Mouse (Mus musculus) midbrain, embryonic 14.5 days (tissue): ENCODE results near the gene Phldb2. TPM values are rescaled to one million over a fixed set of nuclear protein-coding genes. Genes with fewer than 3 reads are reported as not detected.

ENCODE experiments used
- ATAC-seq: fragments of 200-750 bp; cut with Nextera tagmentation; 2 replicates; pipeline ENCODE4 v1.8.0; 2017; ENCODE audit warnings: moderate number of reproducible peaks, moderate library complexity; ENCODE audit not compliant: low FRiP score, low TSS enrichment
- DNase-seq: peaks from one replicate; pipeline ENCODE4 v3.0.0-alpha.2; 2015
- H3K27ac ChIP-seq: fragments of 300-500 bp; sonication (generic); replicated peaks from 2 replicates; pipeline ENCODE4 v1.5.1; 2014; ENCODE audit warnings: mild to moderate bottlenecking, low read depth, low read length, moderate library complexity
- H3K27me3 ChIP-seq: fragments of 300-500 bp; sonication (generic); 2 replicates; pipeline ENCODE4 v1.6.1; 2014; ENCODE audit warnings: low read length, control low read depth, mixed read lengths; ENCODE audit not compliant: control insufficient read depth, insufficient read depth
- H3K36me3 ChIP-seq: fragments of 300-500 bp; sonication (generic); 2 replicates; pipeline ENCODE4 v1.6.1; 2014; ENCODE audit warnings: low read length, control low read depth; ENCODE audit not compliant: control insufficient read depth, insufficient read depth
- H3K4me1 ChIP-seq: fragments of 300-500 bp; sonication (generic); 2 replicates; pipeline ENCODE4 v1.6.1; 2014; ENCODE audit warnings: mild to moderate bottlenecking, antibody characterized with exemption, low read length, control low read depth; ENCODE audit not compliant: control insufficient read depth, insufficient read depth
- H3K4me2 ChIP-seq: fragments of 300-500 bp; sonication (generic); 2 replicates; pipeline ENCODE4 v1.6.1; 2014; ENCODE audit warnings: mild to moderate bottlenecking, low read length, moderate library complexity
- H3K4me3 ChIP-seq: fragments of 300-500 bp; sonication (generic); replicated peaks from 2 replicates; pipeline ENCODE4 v1.5.1; 2014; ENCODE audit warnings: low read depth, low read length
- H3K9ac ChIP-seq: fragments of 300-500 bp; sonication (generic); replicated peaks from 2 replicates; pipeline ENCODE4 v1.6.1; 2014; ENCODE audit warnings: mild to moderate bottlenecking, low read length, moderate library complexity
- H3K9me3 ChIP-seq: fragments of 300-500 bp; sonication (generic); 2 replicates; pipeline ENCODE4 v1.6.1; 2016; ENCODE audit warnings: low read length, control low read depth, mixed read lengths; ENCODE audit not compliant: control insufficient read depth
- WGBS: fragments of 180-500 bp; shearing (Covaris S2); extraction: QIAGEN DNeasy Blood & Tissue Kit; methylation state at CpG from one replicate; pipeline ENCODE4 v1.1.7; 2014; 5-methylcytosine and 5-hydroxymethylcytosine counted together
- polyA plus RNA-seq: library from polyadenylated mRNA; unstranded; fragments of >200 nt; fragmentation: Nextera tagmentation; extraction: Ambion mirVana; gene quantifications from 2 replicates; pipeline ENCODE4 v1.2.1, GENCODE M21; 2014

The Phldb2 gene
- polyA plus RNA-seq, 1 experiment from 2014 or later, result 6.4 TPM

- Histone ChIP-seq H3K4me1 (no peaks in the 10 kb centered on the region), H3K9me3 (0 out of 2 replicates have a peak, but pooled peaks cover 3% of the 10 kb centered on the region), H3K4me3 (no peak overlapping the region), H3K27ac (no peak overlapping the region), H3K27me3 (no peaks in the 10 kb centered on the region), H3K36me3 (no peaks in the 10 kb centered on the region), H3K9ac (no peak overlapping the region), H3K4me2 (no peak overlapping the region)
- no peak for DNase-seq
- ATAC-seq, result no peak
- WGBS, result 92% methylated on average over 3 of the region's 3 CpGs
Observed at GRCm38 (mm10) chr16:45939436-45939835, 14.0 kb downstream of the Phldb2 start.

- H3K4me2 ChIP-seq, result no peak overlapping the region
- H3K9ac ChIP-seq, result no peak overlapping the region
- ATAC-seq, result no peak
- no peak for DNase-seq
- no peak overlapping the region for H3K27ac ChIP-seq
- H3K9me3 ChIP-seq, result 0 out of 2 replicates have a peak, but pooled peaks cover 3% of the 10 kb centered on the region
- no peaks in the 10 kb centered on the region for H3K27me3 ChIP-seq
- H3K36me3 ChIP-seq, result no peaks in the 10 kb centered on the region
- H3K4me3 ChIP-seq, result no peak overlapping the region
- WGBS, result 79% methylated on average over 2 of the region's 2 CpGs
- no peaks in the 10 kb centered on the region for H3K4me1 ChIP-seq
Observed at GRCm38 (mm10) chr16:45937381-45937780, 16.0 kb downstream of the Phldb2 start.

- Histone ChIP-seq H3K27me3 (no peaks in the 10 kb centered on the region), H3K4me2 (no peak overlapping the region), H3K9me3 (0 out of 2 replicates have a peak, but pooled peaks cover 3% of the 10 kb centered on the region), H3K4me1 (no peaks in the 10 kb centered on the region), H3K4me3 (no peak overlapping the region), H3K9ac (no peak overlapping the region), H3K36me3 (no peaks in the 10 kb centered on the region), H3K27ac (no peak overlapping the region)
- ATAC-seq (peak; percentile 34; the same call in 1 of the 2 replicates), DNase-seq (peak; percentile 38)
- WGBS, result 48% methylated on average over 2 of the region's 2 CpGs
Observed at GRCm38 (mm10) chr16:45936521-45936920, 16.9 kb downstream of the Phldb2 start.

DNA sequence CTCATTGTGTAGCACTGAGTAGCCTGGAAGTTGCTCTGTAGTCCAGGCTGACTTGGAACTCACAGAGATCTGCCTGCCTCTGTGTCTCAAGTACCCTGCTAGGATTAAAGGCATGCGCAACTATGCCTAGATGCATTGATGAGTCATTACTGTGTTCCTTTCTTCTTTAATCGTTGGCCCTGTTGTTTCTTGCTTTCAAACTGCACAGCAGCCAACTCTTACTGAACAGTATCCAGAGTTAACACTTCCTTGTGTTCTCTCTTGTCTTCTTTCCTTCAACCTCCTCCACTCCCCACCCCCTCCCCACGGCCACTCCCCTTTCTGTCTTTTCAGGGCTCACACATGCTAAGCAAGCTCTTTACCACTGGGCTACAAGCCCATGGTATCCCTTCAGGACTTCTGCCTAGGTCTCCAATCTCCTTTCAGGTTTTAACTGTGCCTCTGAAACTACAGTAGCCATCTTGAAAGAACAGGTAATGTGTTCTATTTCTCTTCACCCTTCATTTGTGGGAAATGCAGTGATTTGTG lies 17.4 kb downstream of the Phldb2 start:
- no peaks in the 10 kb centered on the region for H3K27me3 ChIP-seq
- no peak overlapping the region for H3K27ac ChIP-seq
- H3K4me3 ChIP-seq, result no peak overlapping the region
- 0 out of 2 replicates have a peak, but pooled peaks cover 3% of the 10 kb centered on the region for H3K9me3 ChIP-seq
- DNase-seq, result no peak
- H3K9ac ChIP-seq, result no peak overlapping the region
- 0 out of 2 replicates have a peak, but pooled peaks have one; percentile 20 for ATAC-seq
- no peaks in the 10 kb centered on the region for H3K36me3 ChIP-seq
- 80% methylated on average over 3 of the region's 3 CpGs for WGBS
- no peaks in the 10 kb centered on the region for H3K4me1 ChIP-seq
- H3K4me2 ChIP-seq, result no peak overlapping the region

GRCm38 (mm10) chr16:45934721-45935407 lies 18.5 kb downstream of the Phldb2 start:
- H3K4me2 ChIP-seq, result no peak overlapping the region
- H3K27ac ChIP-seq, result no peak overlapping the region
- H3K27me3 ChIP-seq, result no peaks in the 10 kb centered on the region
- H3K4me1 ChIP-seq, result no peaks in the 10 kb centered on the region
- DNase-seq (no peak), ATAC-seq (no peak)
- H3K36me3 ChIP-seq, result no peaks in the 10 kb centered on the region
- H3K9ac ChIP-seq, result no peak overlapping the region
- 54% methylated on average over 2 of the region's 2 CpGs for WGBS
- 0 out of 2 replicates have a peak, but pooled peaks cover 3% of the 10 kb centered on the region for H3K9me3 ChIP-seq
- H3K4me3 ChIP-seq, result no peak overlapping the region

- H3K27me3 ChIP-seq, result no peaks in the 10 kb centered on the region
- H3K9ac ChIP-seq, result no peak overlapping the region
- no peaks in the 10 kb centered on the region for H3K36me3 ChIP-seq
- no peak overlapping the region for H3K27ac ChIP-seq
- H3K4me1 ChIP-seq, result no peaks in the 10 kb centered on the region
- 94% methylated on average over 3 of the region's 3 CpGs for WGBS
- H3K4me2 ChIP-seq, result no peak overlapping the region
- H3K9me3 ChIP-seq, result no peaks in the 10 kb centered on the region
- DNase-seq (no peak), ATAC-seq (no peak)
- no peak overlapping the region for H3K4me3 ChIP-seq
Observed at GRCm38 (mm10) chr16:45930308-45930707, 23.1 kb downstream of the Phldb2 start.

GRCm38 (mm10) chr16:45928090-45928489 lies 25.3 kb downstream of the Phldb2 start:
- Histone ChIP-seq H3K27me3 (no peaks in the 10 kb centered on the region), H3K4me1 (no peaks in the 10 kb centered on the region), H3K9ac (no peak overlapping the region), H3K4me3 (no peak overlapping the region), H3K4me2 (no peak overlapping the region), H3K27ac (no peak overlapping the region), H3K36me3 (no peaks in the 10 kb centered on the region), H3K9me3 (no peaks in the 10 kb centered on the region)
- ATAC-seq, result no peak
- DNase-seq, result no peak
- WGBS, result 91% methylated on average over 4 of the region's 4 CpGs

DNA sequence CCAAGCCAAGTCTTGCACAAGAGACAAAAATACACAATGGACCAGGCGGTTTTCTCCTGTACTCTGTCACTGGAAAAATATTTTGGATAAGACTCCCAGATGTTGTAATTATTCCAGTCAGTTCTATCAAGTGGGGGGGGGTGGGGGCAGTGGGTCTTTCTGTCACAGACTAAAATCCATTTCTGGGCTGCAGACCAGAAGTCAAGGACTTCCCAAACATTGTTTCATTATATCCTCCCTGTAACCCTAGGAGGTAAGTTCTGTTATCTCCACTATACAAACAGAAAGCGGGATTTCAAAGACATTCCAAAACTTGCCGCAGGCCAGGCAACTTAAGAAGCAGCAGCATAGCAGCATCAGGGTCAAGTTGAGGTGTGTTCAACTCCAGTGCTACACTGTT lies 25.8 kb downstream of the Phldb2 start:
- DNase-seq (no peak), ATAC-seq (no peak)
- no peaks in the 10 kb centered on the region for H3K9me3 ChIP-seq
- no peaks in the 10 kb centered on the region for H3K4me1 ChIP-seq
- no peak overlapping the region for H3K4me3 ChIP-seq
- H3K9ac ChIP-seq, result no peak overlapping the region
- no peaks in the 10 kb centered on the region for H3K36me3 ChIP-seq
- 76% methylated on average over 3 of the region's 3 CpGs for WGBS
- H3K27ac ChIP-seq, result no peak overlapping the region
- H3K4me2 ChIP-seq, result no peak overlapping the region
- no peaks in the 10 kb centered on the region for H3K27me3 ChIP-seq

GRCm38 (mm10) chr16:45926875-45927274 lies 26.5 kb downstream of the Phldb2 start:
- no peak for DNase-seq

More at GRCm38 (mm10) chr16:45926875-45927274, 26.5 kb downstream of the Phldb2 start:
- no peaks in the 10 kb centered on the region for H3K27me3 ChIP-seq
- H3K9ac ChIP-seq, result no peak overlapping the region
- WGBS, result 91% methylated on average over 5 of the region's 5 CpGs
- no peaks in the 10 kb centered on the region for H3K4me1 ChIP-seq
- H3K4me2 ChIP-seq, result no peak overlapping the region
- no peak for ATAC-seq
- no peaks in the 10 kb centered on the region for H3K9me3 ChIP-seq
- no peak overlapping the region for H3K4me3 ChIP-seq
- no peaks in the 10 kb centered on the region for H3K36me3 ChIP-seq
- no peak overlapping the region for H3K27ac ChIP-seq
